Mouse (Mus musculus): ENCODE results near the gene Oprm1. TPM values are rescaled to one million over a fixed set of nuclear protein-coding genes. Genes with fewer than 3 reads are reported as not detected.

The Oprm1 gene
- total RNA-seq, 2 experiments from 2014 or later: 4.2 to 7.9 TPM

Other genes with a start within 250 kb of the Oprm1 start
- not detected for gene Gm10945, start 3.3 kb downstream of the Oprm1 start, total RNA-seq (2021)